Mouse (Mus musculus): ENCODE measurements around the gene Hmga2.

- no peak for TF ChIP-seq CTCF (IDR thresholded peaks at IDR 0.05 in 2 of 3, conservative IDR thresholded peaks at IDR 0.05 in 1 of 3; ENCODE audit: control insufficient read depth in 1 of 3, insufficient read depth in 1 of 3, low read depth in 2 of 3, low read length in 3 of 3, poor library complexity in 1 of 3, severe bottlenecking in 1 of 3)
- TF ChIP-seq CHD2 (IDR thresholded peaks at IDR 0.05; ENCODE audit: low read length) = no peak
- TF ChIP-seq EP300 (IDR thresholded peaks at IDR 0.05; ENCODE audit: low read depth in 1 of 2, low read length in 2 of 2) = no peak
- no peak for TF ChIP-seq GABPA (IDR thresholded peaks at IDR 0.05; ENCODE audit: low read depth, low read length)
- TF ChIP-seq POLR2A (IDR thresholded peaks at IDR 0.05; ENCODE audit: control insufficient read depth in 1 of 2, insufficient read depth in 1 of 2, low read depth in 1 of 2, low read length in 2 of 2, poor library complexity in 1 of 2) = no peak
- TF ChIP-seq MXI1 (IDR thresholded peaks at IDR 0.05; ENCODE audit: low read depth, low read length) = no peak
Measured at GRCm38 (mm10) chr10:120418738-120419523, 57.3 kb downstream of the Hmga2 start.
